Mouse (Mus musculus) spleen, embryonic (tissue): Measurements from ENCODE around the gene Kif7.

Experiments used
- CTCF ChIA-PET: fragments of 350-600 bp; sonication (Branson Sonifier 250); formaldehyde crosslinking; loops from one replicate; lab custom pipeline; 2022; lab: Charles Lee

Gene Kif7

GRCm38 (mm10) chr7:79715187-79715981 is at the start of gene Kif7:
Gene Kif7 (minus strand): TSS chr7:79715720.
- CTCF ChIA-PET: no interaction called here

- CTCF ChIA-PET: no interaction called here
Observed at GRCm38 (mm10) chr7:79762106-79762505, 46.6 kb upstream of the Kif7 start.

DNA sequence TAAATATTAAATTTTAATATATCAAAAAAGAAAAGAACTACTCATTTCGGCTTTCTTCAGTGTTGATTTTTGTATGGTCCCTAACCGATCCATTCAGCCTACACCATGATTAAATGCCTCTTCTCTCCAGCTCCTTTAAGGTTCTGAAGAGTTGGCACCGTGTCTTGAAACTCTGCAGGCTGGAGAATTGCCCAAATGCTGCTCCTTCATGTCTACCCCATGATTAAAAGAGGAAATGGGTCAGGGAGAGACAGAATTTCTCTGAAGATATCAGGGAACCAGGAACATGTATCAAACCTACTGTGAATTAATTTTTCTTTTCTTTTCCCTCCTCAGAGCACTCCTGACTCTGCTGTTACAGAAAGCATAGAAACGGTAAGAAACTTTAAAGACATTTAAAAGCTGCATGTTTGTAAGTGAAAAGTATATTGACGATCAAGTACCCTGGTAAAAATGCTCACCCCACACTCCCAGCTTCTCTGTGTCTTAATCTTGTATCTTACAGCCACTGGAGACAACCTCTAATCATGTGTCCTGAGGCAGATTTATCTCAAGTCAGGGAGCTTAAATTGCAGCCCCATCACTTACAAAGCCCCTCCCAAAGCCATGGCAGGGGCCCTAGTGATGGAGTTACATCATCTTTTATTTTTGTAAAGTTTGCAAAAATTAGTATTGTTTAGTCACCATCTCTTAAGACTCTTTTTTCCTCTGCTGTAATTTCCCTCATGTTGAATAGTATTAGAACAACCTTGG is 45.8 kb upstream of the Kif7 start:
- CTCF ChIA-PET: no interaction called here

GRCm38 (mm10) chr7:79759766-79760165 is 44.2 kb upstream of the Kif7 start:
- CTCF ChIA-PET: no interaction called here

- CTCF ChIA-PET: interaction anchor here (0.5 kb wide), 1 partner anchor 33 kb away, joined by 3 read pairs; no protein-coding TSS in a partner anchor
Observed at GRCm38 (mm10) chr7:79758176-79758575, 42.7 kb upstream of the Kif7 start.

GRCm38 (mm10) chr7:79756334-79756733 is 40.8 kb upstream of the Kif7 start:
- CTCF ChIA-PET: no interaction called here

DNA sequence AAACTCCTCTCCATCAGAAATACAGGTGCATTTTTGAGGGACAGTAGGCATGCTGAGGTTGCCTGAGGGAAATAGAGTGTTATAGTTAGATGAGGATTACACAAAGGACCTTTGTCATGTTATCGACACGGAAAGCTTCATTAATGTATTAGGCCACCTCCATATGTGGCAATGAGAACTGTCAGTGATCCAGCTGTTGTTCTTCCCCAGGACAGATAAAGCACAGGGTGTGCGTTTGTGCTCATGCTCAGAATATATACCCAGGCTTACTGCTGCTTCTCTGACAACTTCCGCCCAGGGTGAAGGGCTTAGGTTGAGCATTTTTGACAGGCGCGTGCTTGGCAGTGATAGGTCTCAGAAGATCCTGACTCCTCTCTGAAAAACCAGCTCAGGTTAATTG is 34.0 kb upstream of the Kif7 start:
- CTCF ChIA-PET: no interaction called here

DNA sequence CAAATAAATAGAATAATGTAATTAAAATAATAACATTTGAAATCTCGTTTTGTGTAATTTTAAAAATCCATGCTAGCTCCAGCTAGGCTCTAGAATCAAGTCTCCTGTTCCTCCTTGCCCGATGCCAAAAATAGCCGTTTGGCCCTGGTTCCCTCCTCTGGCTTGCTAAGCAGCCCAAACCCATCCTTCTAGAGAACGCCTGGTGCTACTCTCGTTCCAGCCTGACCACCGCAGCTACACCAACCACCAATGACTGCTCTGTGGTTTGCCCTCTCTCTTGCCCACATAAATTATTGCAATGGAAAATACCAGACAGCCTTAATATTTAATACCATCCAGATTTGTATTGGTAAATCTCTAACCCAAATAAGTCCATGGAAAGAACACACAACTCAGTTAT is 32.1 kb upstream of the Kif7 start:
- CTCF ChIA-PET: no interaction called here

DNA sequence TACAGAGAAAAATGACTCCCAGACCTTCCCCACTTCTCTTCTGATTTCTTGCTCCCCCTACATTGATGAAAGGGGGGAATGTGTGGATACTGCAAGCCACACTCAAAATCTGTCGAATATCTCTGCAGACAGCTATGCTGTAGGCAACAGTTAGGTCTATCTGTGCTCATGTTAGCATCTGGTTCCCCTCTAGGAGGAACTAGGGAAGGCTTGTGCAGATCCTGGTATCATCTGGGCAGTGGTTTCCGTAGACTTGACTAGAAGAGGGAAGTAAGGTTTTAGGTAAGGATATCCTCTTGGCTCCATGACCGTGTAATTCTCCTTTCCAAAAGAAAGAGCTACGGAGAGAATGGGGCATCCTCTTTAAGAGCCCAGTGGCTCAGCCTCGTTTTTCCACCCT is 29.1 kb upstream of the Kif7 start:
- CTCF ChIA-PET: no interaction called here

GRCm38 (mm10) chr7:79744051-79744450 is 28.5 kb upstream of the Kif7 start:
- CTCF ChIA-PET: interaction anchor here (0.6 kb wide), 1 partner anchor 1468 kb away, joined by 17 read pairs; no protein-coding TSS in a partner anchor

DNA sequence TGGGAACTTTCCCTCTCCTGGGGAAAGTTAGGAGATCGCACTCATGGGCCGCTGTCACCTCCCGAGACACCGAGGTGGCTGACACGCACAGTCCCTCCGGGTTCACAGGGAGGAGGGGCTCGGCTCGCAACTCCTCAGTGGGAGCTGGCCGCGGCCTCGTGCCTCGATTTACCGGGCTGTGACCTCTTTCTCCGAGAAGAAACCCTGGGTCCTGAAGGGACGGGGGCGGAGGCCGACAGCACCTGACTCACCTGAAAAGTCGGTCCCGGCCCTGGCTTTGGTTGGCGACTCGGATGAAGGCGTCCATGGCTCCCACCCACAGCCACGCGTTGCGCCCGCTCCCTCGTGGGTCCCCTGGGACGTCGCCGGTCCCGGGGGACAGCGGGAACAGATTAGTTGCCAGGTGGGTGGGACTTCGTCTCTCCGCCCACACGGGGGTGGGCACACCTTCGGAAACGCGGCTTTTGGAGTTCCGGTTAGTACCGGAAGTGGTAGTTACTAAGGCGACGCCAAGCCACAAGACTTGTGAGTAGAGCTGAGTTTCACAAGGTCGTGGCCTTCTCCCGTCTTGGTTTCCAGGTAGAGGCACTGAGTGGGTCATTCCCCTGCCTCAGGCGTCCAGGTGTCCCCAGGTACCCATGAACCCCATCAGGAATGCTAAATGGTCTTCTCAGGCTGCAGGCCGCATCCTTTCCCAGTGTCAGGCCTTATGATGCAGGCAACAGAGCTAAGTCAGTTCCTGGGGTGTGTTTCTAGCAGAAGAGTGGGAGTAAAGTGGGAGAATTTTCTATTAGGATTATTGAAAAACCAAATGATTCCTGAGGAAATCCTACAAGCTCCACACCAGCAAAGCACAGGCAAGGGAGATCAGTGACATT is 27.4 kb upstream of the Kif7 start, which contains the start of the genes Pex11a and Wdr93:
Gene Pex11a (minus strand): TSS at position 473 of the 878 bp plus-strand sequence.
Gene Wdr93 (plus strand): TSS at position 505 of the 878 bp plus-strand sequence.
- CTCF ChIA-PET: interaction anchor here (0.6 to 0.9 kb wide), 2 partner anchors 13 to 18 kb away, joined by 3 to 8 read pairs; no protein-coding TSS in a partner anchor

DNA sequence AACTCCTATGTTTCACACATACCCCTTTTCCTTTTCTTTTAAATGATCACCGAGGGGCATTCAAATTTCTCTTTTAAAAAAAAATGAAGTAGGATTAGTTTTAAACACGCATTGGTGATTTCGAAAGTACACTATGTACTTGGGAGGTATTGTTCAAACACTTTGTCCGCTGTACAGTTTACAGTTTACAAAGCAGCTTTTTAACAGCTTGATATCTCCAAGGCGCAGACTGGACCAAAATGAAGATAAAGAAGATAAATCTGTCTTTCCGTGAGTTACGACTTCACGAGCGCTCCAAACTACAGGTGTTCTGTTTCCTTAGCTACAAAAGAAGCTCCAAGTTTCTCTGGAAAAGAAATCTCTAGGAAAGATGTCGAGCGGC is 26.7 kb upstream of the Kif7 start:
- CTCF ChIA-PET: interaction anchor here (0.9 kb wide), 1 partner anchor 13 kb away, joined by 3 read pairs; no protein-coding TSS in a partner anchor

GRCm38 (mm10) chr7:79740279-79740678 is 24.8 kb upstream of the Kif7 start:
- CTCF ChIA-PET: no interaction called here

- CTCF ChIA-PET: no interaction called here
Observed at GRCm38 (mm10) chr7:79738913-79739312, 23.4 kb upstream of the Kif7 start.

DNA sequence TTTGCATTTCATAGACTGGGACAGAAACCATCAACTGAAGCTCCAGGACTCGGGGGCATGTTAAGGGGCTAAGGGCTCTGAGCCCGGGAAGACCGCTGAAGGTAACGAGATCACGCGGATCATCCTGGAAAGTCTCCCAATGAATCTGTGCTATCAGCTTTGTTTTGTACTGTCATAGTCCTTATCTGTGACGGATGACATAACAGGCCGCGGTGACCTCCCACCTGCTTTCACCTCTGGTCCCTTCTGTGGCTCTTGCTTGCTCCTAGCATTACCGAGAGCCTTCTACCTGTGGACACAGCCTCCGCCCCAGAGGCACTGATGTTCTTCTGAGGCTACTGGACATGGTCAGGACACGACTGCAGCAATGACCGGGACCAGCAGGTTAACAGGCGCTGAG is 21.0 kb upstream of the Kif7 start:
- CTCF ChIA-PET: no interaction called here

- CTCF ChIA-PET: interaction anchor here (0.6 kb wide), 1 partner anchor 122 kb away, joined by 3 read pairs; no protein-coding TSS in a partner anchor
Observed at GRCm38 (mm10) chr7:79734563-79734962, 19.0 kb upstream of the Kif7 start.

DNA sequence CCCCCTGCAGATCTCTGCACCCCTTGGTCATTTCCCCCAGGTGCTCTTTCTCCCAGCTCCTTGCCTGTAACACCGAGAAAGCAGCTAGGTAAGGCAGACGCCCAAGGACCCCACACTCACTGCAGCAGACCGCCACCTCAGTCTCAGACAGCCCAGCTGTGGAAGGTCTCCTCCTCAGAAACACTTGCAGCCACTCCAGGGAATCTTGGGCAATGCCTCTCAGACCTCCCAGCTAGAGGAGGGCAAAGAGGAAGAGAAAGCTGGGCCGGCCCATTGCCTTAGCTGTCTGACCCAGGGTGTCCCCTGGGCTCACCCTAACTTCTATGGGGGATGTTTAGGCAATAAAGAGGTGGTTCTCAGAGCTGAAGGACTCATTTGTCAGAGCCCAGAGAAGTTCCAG is 17.1 kb upstream of the Kif7 start, which contains the start of gene Plin1:
Gene Plin1 (minus strand): TSS at position 282 of the 400 bp plus-strand sequence.
- CTCF ChIA-PET: no interaction called here

- CTCF ChIA-PET: no interaction called here
Observed at GRCm38 (mm10) chr7:79731438-79731837, 15.9 kb upstream of the Kif7 start.

DNA sequence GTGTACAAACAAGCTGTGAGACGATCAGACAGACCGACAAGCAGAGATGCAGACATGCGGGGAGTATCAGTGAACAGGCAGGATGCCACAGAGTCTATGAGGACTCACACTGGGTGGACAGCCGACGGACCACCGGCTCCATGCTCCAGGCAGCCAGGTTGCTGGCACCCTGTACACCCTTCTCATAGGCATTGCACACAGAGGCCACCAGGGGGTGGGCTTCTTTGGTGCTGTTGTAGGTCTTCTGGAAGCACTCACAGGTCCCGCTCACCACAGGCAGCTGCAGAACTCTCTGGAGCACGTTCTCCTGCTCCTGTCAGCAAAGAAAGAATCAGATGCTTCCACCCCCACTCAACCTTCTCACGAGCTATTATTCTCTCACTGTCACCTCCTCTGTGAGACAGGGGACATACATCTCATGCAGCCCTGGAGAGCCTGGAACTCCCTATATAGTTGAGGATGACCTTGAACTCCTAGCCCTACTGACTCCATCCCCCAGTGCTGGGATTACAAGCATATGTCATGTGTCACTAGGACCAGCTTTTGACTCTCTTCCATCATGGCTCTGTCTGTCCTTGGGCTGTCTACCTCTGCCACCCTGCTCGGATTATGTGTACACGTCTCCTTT is 14.3 kb upstream of the Kif7 start:
- CTCF ChIA-PET: interaction anchor here (1.2 kb wide), 1 partner anchor 13 kb away, joined by 3 read pairs; the partner anchor contains the start of genes Pex11a and Wdr93

GRCm38 (mm10) chr7:79729169-79729568 is 13.6 kb upstream of the Kif7 start:
- CTCF ChIA-PET: interaction anchor here (0.5 to 1.2 kb wide), 4 partner anchors 14 to 581 kb away, joined by 3 to 9 read pairs (median 6); partner anchors contain the start of genes Pex11a and Wdr93

GRCm38 (mm10) chr7:79728219-79728618 is 12.7 kb upstream of the Kif7 start:
- CTCF ChIA-PET: no interaction called here
